Mouse (Mus musculus) Patski (cell line): ENCODE results near the gene 5730455P16Rik. TPM values are rescaled to one million over a fixed set of nuclear protein-coding genes. Genes with fewer than 3 reads are reported as not detected.
"Not testable (repeated sequence)": the region's sequence is repeated elsewhere in the genome, so short reads cannot be mapped to it uniquely, and the experiment has no call there.

ENCODE experiments used
- ATAC-seq: fragments of 100-300 bp; one replicate; pipeline ENCODE4 v1.8.0; 2021
- CTCF ChIA-PET: fragments of 350-600 bp; sonication (Branson Sonifier 250); formaldehyde crosslinking; loops from one replicate; lab custom pipeline; 2022; ENCODE audit warnings: inconsistent platforms; lab: Charles Lee
- POLR2A ChIA-PET: fragments of 350-600 bp; sonication (Branson Sonifier 250); formaldehyde crosslinking; loops from one replicate; lab custom pipeline; 2022; ENCODE audit warnings: antibody characterized with exemption, inconsistent platforms; lab: Charles Lee
- DNase-seq: peaks from one replicate; pipeline ENCODE4 v3.0.0-alpha.2; 2011; ENCODE audit warnings: low read depth, low spot score
- H3K27me3 ChIP-seq: fragments of 371-371 bp; one replicate; pipeline ENCODE4 v1.5.1; 2021
- CTCF ChIP-seq: fragments of 100-300 bp; IDR thresholded peaks from one replicate; pipeline ENCODE4 v1.5.1; 2021
- in situ Hi-C: fragments of 300-500 bp; cut with MboI; formaldehyde crosslinking; loops from 3 replicates; pipeline ENCODE4 v1.11.1; 2018; ENCODE audit warnings: low pct_unique_long_range_greater_than_20kb, mixed read lengths
- polyA plus RNA-seq: library from polyadenylated mRNA; unstranded; gene quantifications from one replicate; pipeline ENCODE4 v1.2.3, GENCODE M21; 2021

Gene 5730455P16Rik
- polyA plus RNA-seq: 26.3 TPM

DNA sequence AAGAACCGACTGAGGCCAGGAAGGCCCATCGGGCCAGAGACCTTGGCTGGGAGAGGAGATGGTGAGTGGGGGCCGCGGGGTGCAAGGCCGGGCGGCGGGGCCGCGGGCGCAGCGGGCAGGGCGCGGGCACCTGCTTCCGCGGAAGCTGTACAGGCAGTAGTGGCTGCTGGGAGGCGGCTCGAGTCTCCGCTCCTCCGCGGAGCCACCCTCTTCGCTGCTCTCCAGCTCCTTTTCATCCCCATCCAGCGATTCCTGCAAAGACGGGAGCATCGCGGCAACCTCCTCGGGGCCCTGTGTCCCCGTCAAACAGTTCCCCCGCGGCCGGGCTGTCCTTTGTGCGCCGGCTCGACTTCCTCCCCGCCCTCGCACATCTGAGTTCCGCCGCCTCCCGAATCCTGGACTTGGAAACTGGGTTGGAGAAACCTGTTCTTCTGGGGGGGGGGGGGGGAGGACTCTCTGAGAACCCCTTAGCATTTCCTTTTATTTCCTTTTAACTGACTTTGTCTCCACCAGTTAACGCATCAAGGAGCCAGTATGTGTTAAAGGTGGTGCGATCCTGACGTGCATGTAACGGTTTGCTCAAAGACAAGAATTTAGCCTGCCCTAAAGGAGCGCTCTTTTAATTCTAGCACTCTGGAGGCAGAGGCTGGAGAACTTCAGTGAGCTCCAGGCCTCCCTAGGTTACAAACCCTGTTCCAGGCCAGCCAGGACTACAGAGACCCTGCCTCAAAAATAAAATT, at the start of gene 5730455P16Rik:
5730455P16Rik (minus strand) TSS at position 323 of the 740 bp plus-strand sequence.
- in situ Hi-C loops: no loop called here
- peak; percentile 79 for ATAC-seq
- no peaks in the 10 kb centered on the region for H3K27me3 ChIP-seq
- no peak for DNase-seq
- POLR2A ChIA-PET: interaction anchor here (0.6 to 0.7 kb wide), 3 partner anchors 9 to 1570 kb away, joined by 3 to 5 read pairs (median 3); no protein-coding TSS in a partner anchor
- CTCF ChIA-PET: no interaction called here
- no peak for TF ChIP-seq CTCF

GRCm38 (mm10) chr11:80426029-80426813, 48.4 kb upstream of the 5730455P16Rik start:
- in situ Hi-C loops: loop anchor here (5.0 kb wide), 1 partner anchor 236 kb away; no protein-coding TSS in a partner anchor
- DNase-seq, H3K27me3 ChIP-seq, CTCF ChIA-PET, ATAC-seq: not testable (repeated sequence)
- POLR2A ChIA-PET: interaction anchor here (0.7 to 0.8 kb wide), 2 partner anchors 22 to 43 kb away, joined by 5 to 8 read pairs; partner anchors contain the start of gene Zfp207

DNA sequence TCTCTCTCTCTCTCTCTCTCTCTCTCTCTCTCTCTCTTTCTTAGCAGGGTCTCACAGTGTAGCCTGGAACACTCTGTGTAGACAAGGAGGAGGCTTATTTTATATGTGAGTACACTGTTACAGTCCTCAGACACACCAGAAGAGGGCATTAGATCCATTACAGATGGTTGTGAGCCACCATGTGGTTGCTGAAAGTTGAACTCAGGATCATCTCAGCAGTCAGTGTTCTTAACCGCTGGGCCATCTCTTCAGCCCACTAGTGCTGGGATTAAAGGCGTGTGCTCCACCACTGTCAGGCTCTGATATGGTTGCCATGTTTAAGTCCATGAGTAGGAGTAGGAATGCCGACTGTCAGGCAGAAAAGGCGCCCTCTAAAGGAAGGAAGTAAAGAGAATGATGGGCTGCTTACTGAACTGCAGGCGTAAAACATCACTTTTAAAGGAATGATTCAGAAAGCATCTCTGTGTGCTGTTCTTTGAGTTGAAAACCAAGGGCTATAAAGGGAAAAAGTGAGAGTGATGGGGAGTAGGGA, 47.5 kb upstream of the 5730455P16Rik start:
- ATAC-seq (no peak), DNase-seq (no peak)
- no peaks in the 10 kb centered on the region for H3K27me3 ChIP-seq
- ChIA-PET CTCF (no interaction called here), POLR2A (interaction anchor here (0.7 to 0.8 kb wide), 2 partner anchors 23 to 43 kb away, joined by 5 to 8 read pairs; partner anchors contain the start of gene Zfp207)
- in situ Hi-C loops: loop anchor here (5.0 kb wide), 1 partner anchor 237 kb away; no protein-coding TSS in a partner anchor
- TF ChIP-seq CTCF: peak; percentile 51

DNA sequence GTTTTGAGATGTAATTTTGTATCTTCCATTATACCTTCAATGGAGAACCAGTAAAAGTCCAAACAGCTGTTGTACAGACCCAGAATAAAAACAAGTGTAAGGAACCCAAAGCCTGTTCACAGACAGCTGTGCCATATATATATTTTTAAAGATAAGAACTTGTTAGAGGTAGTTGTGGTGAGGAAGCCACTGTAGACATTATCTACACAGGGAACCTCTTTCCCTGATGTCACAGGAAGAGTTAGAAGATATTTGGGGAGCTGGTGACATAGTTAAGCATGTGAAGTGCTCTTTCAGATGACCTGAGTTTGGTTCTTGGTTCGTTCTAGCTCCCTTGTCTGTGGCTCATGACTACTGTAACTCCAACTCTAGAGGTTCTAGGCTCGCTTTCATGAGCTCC, 46.9 kb upstream of the 5730455P16Rik start:
- TF ChIP-seq CTCF: no peak
- ATAC-seq: no peak
- no peaks in the 10 kb centered on the region for H3K27me3 ChIP-seq
- CTCF ChIA-PET: no interaction called here
- POLR2A ChIA-PET: no interaction called here
- no peak for DNase-seq
- in situ Hi-C loops: loop anchor here (5.0 kb wide), 1 partner anchor 238 kb away; no protein-coding TSS in a partner anchor

- no peak for ATAC-seq
- in situ Hi-C loops: no loop called here
- no peak for TF ChIP-seq CTCF
Observed at GRCm38 (mm10) chr11:80421421-80422047, 43.7 kb upstream of the 5730455P16Rik start.

GRCm38 (mm10) chr11:80420202-80420984, 42.6 kb upstream of the 5730455P16Rik start:
- ATAC-seq (no peak), DNase-seq (no peak)
- no peaks in the 10 kb centered on the region for H3K27me3 ChIP-seq
- POLR2A ChIA-PET: interaction anchor here (0.6 kb wide), 1 partner anchor 9 kb away, joined by 6 read pairs; no protein-coding TSS in a partner anchor
- CTCF ChIA-PET: no interaction called here
- in situ Hi-C loops: no loop called here
- no peak for TF ChIP-seq CTCF

More at GRCm38 (mm10) chr11:80421421-80422047, 43.7 kb upstream of the 5730455P16Rik start:
- DNase-seq: no peak
- no peaks in the 10 kb centered on the region for H3K27me3 ChIP-seq
- CTCF ChIA-PET: no interaction called here
- POLR2A ChIA-PET: no interaction called here

DNA sequence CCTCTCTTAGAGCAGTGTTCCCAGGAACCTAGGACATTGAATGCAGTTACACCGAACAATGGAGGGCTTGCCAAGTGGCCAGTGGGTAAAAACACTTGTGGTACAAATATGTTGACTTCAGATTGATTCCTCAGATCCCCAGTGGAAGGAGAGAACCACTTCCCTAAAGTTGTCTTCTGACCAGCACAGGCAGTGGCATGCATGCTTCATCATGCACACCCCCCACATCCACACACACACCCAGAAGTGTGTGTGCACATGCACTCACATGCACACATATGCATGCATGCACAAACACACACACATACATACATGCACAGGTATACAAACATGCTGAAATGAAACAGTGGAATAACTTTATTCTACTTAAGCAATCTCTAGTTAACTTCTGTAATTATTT, 41.9 kb upstream of the 5730455P16Rik start:
- ChIA-PET POLR2A (no interaction called here), CTCF (interaction anchor here (0.9 kb wide), 1 partner anchor 8 kb away, joined by 4 read pairs; no protein-coding TSS in a partner anchor)
- no peaks in the 10 kb centered on the region for H3K27me3 ChIP-seq
- ATAC-seq (no peak), DNase-seq (no peak)
- in situ Hi-C loops: no loop called here
- no peak for TF ChIP-seq CTCF

- POLR2A ChIA-PET: no interaction called here
- DNase-seq: no peak
- CTCF ChIA-PET: no interaction called here
- no peak for TF ChIP-seq CTCF
- in situ Hi-C loops: no loop called here
- ATAC-seq: no peak
- no peaks in the 10 kb centered on the region for H3K27me3 ChIP-seq
Observed at GRCm38 (mm10) chr11:80417085-80417484, 39.3 kb upstream of the 5730455P16Rik start.

GRCm38 (mm10) chr11:80410377-80410776, 32.5 kb upstream of the 5730455P16Rik start:
- DNase-seq: no peak
- POLR2A ChIA-PET: interaction anchor here (1.2 kb wide), 1 partner anchor 18 kb away, joined by 3 read pairs; the partner anchor contains the start of gene Psmd11
- in situ Hi-C loops: no loop called here
- no peak for TF ChIP-seq CTCF
- H3K27me3 ChIP-seq: no peaks in the 10 kb centered on the region
- no peak for ATAC-seq
- CTCF ChIA-PET: interaction anchor here (1.6 kb wide), 1 partner anchor 18 kb away, joined by 4 read pairs; the partner anchor contains the start of gene Psmd11

- DNase-seq, CTCF ChIA-PET, H3K27me3 ChIP-seq, POLR2A ChIA-PET, ATAC-seq, in situ Hi-C loops: not testable (repeated sequence)
Observed at GRCm38 (mm10) chr11:80407878-80408277, 30.0 kb upstream of the 5730455P16Rik start.
